Mouse (Mus musculus) lung, embryonic 14.5 days (tissue): Measurements from ENCODE around the gene Ndrg3. TPM values are rescaled to one million over a fixed set of nuclear protein-coding genes. Genes with fewer than 3 reads are reported as not detected.
"Not testable (repeated sequence)": the region's sequence is repeated elsewhere in the genome, so short reads cannot be mapped to it uniquely, and the experiment has no call there.

ENCODE experiments used
- ATAC-seq: fragments of 200-750 bp; cut with Nextera tagmentation; 2 replicates; pipeline ENCODE4 v1.8.0; 2017; ENCODE audit warnings: mild to moderate bottlenecking, moderate TSS enrichment, moderate library complexity; ENCODE audit not compliant: insufficient read depth
- DNase-seq: peaks from one replicate; pipeline ENCODE4 v3.0.0-alpha.2; 2015
- H3K27ac ChIP-seq: fragments of 300-500 bp; sonication (generic); 2 replicates; pipeline ENCODE4 v1.5.1; 2014; ENCODE audit warnings: low read depth, mild to moderate bottlenecking, moderate library complexity
- H3K27me3 ChIP-seq: fragments of 300-500 bp; sonication (generic); 2 replicates; pipeline ENCODE4 v1.6.1; 2014; ENCODE audit warnings: low read length, control low read depth; ENCODE audit not compliant: insufficient read depth
- H3K36me3 ChIP-seq: fragments of 300-500 bp; sonication (generic); 2 replicates; pipeline ENCODE4 v1.6.1; 2014; ENCODE audit warnings: control low read depth; ENCODE audit not compliant: insufficient read depth
- H3K4me1 ChIP-seq: fragments of 300-500 bp; sonication (generic); 2 replicates; pipeline ENCODE4 v1.6.1; 2014; ENCODE audit warnings: antibody characterized with exemption, control low read depth; ENCODE audit not compliant: insufficient read depth
- H3K4me2 ChIP-seq: fragments of 300-500 bp; sonication (generic); 2 replicates; pipeline ENCODE4 v1.6.1; 2014; ENCODE audit warnings: mild to moderate bottlenecking
- H3K4me3 ChIP-seq: fragments of 300-500 bp; sonication (generic); 2 replicates; pipeline ENCODE4 v1.5.1; 2014; ENCODE audit warnings: low read depth, low read length
- H3K9ac ChIP-seq: fragments of 300-500 bp; sonication (generic); 2 replicates; pipeline ENCODE4 v1.6.1; 2014
- H3K9me3 ChIP-seq: fragments of 300-500 bp; sonication (generic); 2 replicates; pipeline ENCODE4 v1.6.1; 2016; ENCODE audit warnings: low read depth, low read length, control low read depth
- CTCF ChIP-seq: IDR thresholded peaks from 2 replicates; pipeline ENCODE4 v1.5.1; 2016; ENCODE audit warnings: antibody characterized with exemption, low read depth
- WGBS: fragments of 180-500 bp; shearing (Covaris S2); extraction: QIAGEN DNeasy Blood & Tissue Kit; methylation state at CpG from one replicate; pipeline ENCODE4 v1.1.7; 2014; 5-methylcytosine and 5-hydroxymethylcytosine counted together
- polyA plus RNA-seq: library from polyadenylated mRNA; unstranded; fragments of >200 nt; fragmentation: Nextera tagmentation; extraction: Ambion mirVana; gene quantifications from 2 replicates; pipeline ENCODE4 v1.2.1, GENCODE M21; 2014

Ndrg3 gene
- polyA plus RNA-seq, 1 experiment from 2014 or later: 43.7 TPM

DNA sequence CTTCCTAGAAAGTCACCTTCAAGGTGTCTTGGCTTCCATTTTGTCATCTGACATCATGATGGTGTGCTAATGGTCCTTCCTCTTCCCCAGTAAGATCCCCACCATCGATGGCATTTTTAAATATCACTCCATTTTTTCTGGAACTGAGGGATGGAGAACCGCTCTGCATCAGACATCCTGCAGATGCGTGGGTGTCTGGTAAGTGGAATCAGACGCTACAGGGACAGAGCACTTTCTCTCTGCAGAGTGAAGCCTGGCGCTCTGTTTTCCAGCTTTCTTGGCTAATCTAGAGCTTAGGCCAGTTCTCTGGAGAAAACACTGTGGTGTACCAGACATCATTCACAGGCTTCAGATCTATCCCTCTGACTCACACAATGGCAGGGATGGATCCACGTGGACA, 64.2 kb downstream of the Ndrg3 start:
- Histone ChIP-seq H3K27ac (no peak overlapping the region), H3K4me1 (no peaks in the 10 kb centered on the region), H3K9ac (no peak overlapping the region), H3K36me3 (0 out of 2 replicates have a peak, but pooled peaks cover 5% of the 10 kb centered on the region), H3K27me3 (no peaks in the 10 kb centered on the region), H3K9me3 (no peaks in the 10 kb centered on the region), H3K4me3 (no peak overlapping the region), H3K4me2 (no peak overlapping the region)
- WGBS: 81% methylated on average over 6 of the region's 6 CpGs
- no peak for ATAC-seq
- no peak for DNase-seq
- TF ChIP-seq CTCF: no peak

GRCm38 (mm10) chr2:156925611-156926010, 66.2 kb downstream of the Ndrg3 start:
- not testable (repeated sequence) for H3K9me3 ChIP-seq, ATAC-seq, DNase-seq, H3K9ac ChIP-seq, H3K4me3 ChIP-seq, H3K27ac ChIP-seq, H3K4me2 ChIP-seq, H3K4me1 ChIP-seq, H3K36me3 ChIP-seq, H3K27me3 ChIP-seq
- 71% methylated on average over 3 of the region's 3 CpGs for WGBS

GRCm38 (mm10) chr2:156925075-156925474, 66.8 kb downstream of the Ndrg3 start:
- H3K27ac ChIP-seq, H3K4me3 ChIP-seq, H3K9me3 ChIP-seq, ATAC-seq, H3K36me3 ChIP-seq, DNase-seq, H3K9ac ChIP-seq, H3K27me3 ChIP-seq, H3K4me1 ChIP-seq, H3K4me2 ChIP-seq: not testable (repeated sequence)
- 81% methylated on average over 4 of the region's 4 CpGs for WGBS

DNA sequence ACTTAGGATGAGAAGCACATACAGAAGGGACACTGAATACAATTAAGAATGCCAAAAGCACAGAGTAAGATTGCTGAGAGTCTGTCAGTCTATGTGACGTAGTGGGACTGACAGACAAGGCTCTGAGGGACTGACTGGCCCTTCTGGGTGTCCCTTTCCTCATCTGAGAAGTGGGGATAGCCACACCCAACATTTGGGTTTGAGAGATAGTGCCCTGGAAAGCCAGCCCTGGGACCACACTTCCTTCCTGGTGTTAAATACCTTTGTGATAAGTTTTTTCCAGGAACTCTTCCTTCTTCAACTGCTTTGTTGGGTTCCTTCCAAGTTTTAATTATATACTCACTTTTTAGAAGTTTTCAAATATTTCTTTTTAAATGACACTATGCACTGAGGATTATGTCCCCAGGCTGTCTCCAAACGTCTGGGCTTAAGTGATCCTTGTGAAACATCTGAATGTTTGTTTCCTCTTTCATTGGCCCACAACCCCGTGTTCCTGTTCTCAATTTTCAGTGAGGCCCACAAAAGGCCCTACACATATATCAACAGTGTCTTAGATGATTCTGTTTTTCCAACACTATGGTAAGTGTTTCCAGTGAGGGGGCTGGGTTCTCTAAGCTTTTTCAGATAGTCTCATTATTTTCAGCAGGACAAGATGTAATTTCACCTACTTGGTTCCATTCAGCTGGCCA, 67.5 kb downstream of the Ndrg3 start:
- H3K36me3 ChIP-seq: no peaks in the 10 kb centered on the region
- ATAC-seq: no peak
- DNase-seq: no peak
- no peak overlapping the region for H3K27ac ChIP-seq
- no peak for TF ChIP-seq CTCF
- H3K9ac ChIP-seq: no peak overlapping the region
- H3K4me3 ChIP-seq: no peak overlapping the region
- no peaks in the 10 kb centered on the region for H3K9me3 ChIP-seq
- 41% methylated on average over 3 of the region's 3 CpGs for WGBS
- no peaks in the 10 kb centered on the region for H3K27me3 ChIP-seq
- no peaks in the 10 kb centered on the region for H3K4me1 ChIP-seq
- no peak overlapping the region for H3K4me2 ChIP-seq

- Histone ChIP-seq H3K9me3 (no peaks in the 10 kb centered on the region), H3K27ac (no peak overlapping the region)
- 78% methylated on average over 5 of the region's 5 CpGs for WGBS
Measured at GRCm38 (mm10) chr2:156923057-156923456, 68.8 kb downstream of the Ndrg3 start.

DNA sequence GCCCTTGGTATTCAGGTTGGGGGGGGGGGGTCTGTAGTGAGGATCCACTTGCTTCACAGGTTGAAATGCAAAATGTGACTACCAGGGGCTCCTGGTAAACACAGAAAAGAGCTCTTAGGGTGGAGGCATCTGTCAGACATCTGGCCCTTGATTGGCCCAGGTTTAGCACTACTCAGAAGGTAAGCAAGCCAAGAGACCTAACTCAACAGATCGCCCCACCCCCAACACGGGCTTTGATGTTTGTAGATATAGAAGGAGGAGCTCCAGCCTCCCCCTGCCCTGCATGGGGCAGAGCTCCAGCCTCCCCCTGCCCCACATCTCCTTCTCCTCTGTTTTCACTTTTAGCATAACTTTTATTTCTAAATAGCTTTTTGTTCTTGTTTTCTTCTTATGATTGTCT, 72.1 kb downstream of the Ndrg3 start:
- Histone ChIP-seq H3K9ac (no peak overlapping the region), H3K36me3 (no peaks in the 10 kb centered on the region), H3K4me2 (no peak overlapping the region), H3K27ac (no peak overlapping the region), H3K27me3 (no peaks in the 10 kb centered on the region), H3K4me1 (no peaks in the 10 kb centered on the region), H3K9me3 (no peaks in the 10 kb centered on the region), H3K4me3 (no peak overlapping the region)
- no peak for ATAC-seq
- no peak for TF ChIP-seq CTCF
- WGBS: 50% methylated on average over 2 of the region's 2 CpGs
- no peak for DNase-seq

More at GRCm38 (mm10) chr2:156923057-156923456, 68.8 kb downstream of the Ndrg3 start:
- no peak for ATAC-seq
- no peak overlapping the region for H3K9ac ChIP-seq
- no peak overlapping the region for H3K4me3 ChIP-seq
- H3K4me1 ChIP-seq: no peaks in the 10 kb centered on the region
- TF ChIP-seq CTCF: no peak
- no peaks in the 10 kb centered on the region for H3K36me3 ChIP-seq
- no peaks in the 10 kb centered on the region for H3K27me3 ChIP-seq
- no peak overlapping the region for H3K4me2 ChIP-seq
- no peak for DNase-seq

DNA sequence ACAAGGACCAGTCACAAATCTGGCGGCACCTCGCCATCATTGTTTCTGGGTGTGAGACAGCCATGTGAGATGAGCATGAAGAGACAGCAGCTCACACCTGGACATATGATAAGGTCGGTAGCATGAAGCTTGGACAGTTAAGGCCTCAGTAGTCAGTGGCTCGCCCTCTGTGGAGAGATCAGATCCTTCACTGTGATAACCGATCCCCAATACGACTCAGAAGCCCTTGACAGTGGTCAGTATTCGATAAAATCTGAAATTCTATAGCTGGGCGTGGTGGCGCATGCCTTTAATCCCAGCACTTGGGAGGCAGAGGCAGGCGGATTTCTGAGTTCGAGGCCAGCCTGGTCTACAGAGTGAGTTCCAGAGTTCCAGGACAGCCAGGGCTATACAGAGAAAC, 72.7 kb downstream of the Ndrg3 start:
- H3K9me3 ChIP-seq, H3K9ac ChIP-seq, H3K27ac ChIP-seq, H3K4me3 ChIP-seq, H3K4me1 ChIP-seq, H3K4me2 ChIP-seq, DNase-seq, H3K27me3 ChIP-seq, H3K36me3 ChIP-seq, ATAC-seq: not testable (repeated sequence)
- 82% methylated on average over 11 of the region's 11 CpGs for WGBS

- Histone ChIP-seq H3K27me3 (no peaks in the 10 kb centered on the region), H3K9ac (no peak overlapping the region), H3K36me3 (no peaks in the 10 kb centered on the region), H3K4me1 (no peaks in the 10 kb centered on the region), H3K27ac (no peak overlapping the region), H3K9me3 (no peaks in the 10 kb centered on the region), H3K4me2 (no peak overlapping the region), H3K4me3 (no peak overlapping the region)
- no peak for DNase-seq
- ATAC-seq: no peak
- WGBS: 57% methylated on average over 4 of the region's 4 CpGs
- no peak for TF ChIP-seq CTCF
Measured at GRCm38 (mm10) chr2:156918562-156918961, 73.3 kb downstream of the Ndrg3 start.
